Mouse (Mus musculus): Measurements from ENCODE around the gene Olfr1111. TPM values are rescaled to one million over a fixed set of nuclear protein-coding genes. Genes with fewer than 3 reads are reported as not detected.
"Not testable (repeated sequence)": the region's sequence is repeated elsewhere in the genome, so short reads cannot be mapped to it uniquely, and the experiment has no call there.

Olfr1111 gene
- total RNA-seq (2014; fragmentation: Nextera tagmentation) (not detected in 2 replicates), total RNA-seq (2017) (0.23 TPM in 1 of 2 replicates, not detected in the other), polyA plus RNA-seq (2012) (not detected in 2 replicates)

- DNase-seq (ENCODE audit: low spot score) (no peak), ATAC-seq (ENCODE audit: extremely low read depth, insufficient number of reproducible peaks, low FRiP score, poor library complexity, severe bottlenecking) (no peak)
- H3K4me3 ChIP-seq (ENCODE audit: low read depth, low read length), result no peak within 1 kb of the TSS
- no peaks in the 10 kb centered on the region for H3K27me3 ChIP-seq (ENCODE audit: insufficient read depth, low read length)
- no peaks in the 10 kb centered on the region for H3K36me3 ChIP-seq (replicated peaks)
- H3K9me3 ChIP-seq (replicated peaks), result no peaks in the 10 kb centered on the region
- no peaks in the 10 kb centered on the region for H3K4me1 ChIP-seq (ENCODE audit: insufficient read depth, low read depth, low read length)
- no peak for TF ChIP-seq TAL1 (conservative IDR thresholded peaks at IDR 0.05; ENCODE audit: low read depth, low read length)
- TF ChIP-seq CTCF (IDR thresholded peaks at IDR 0.05; ENCODE audit: low read depth, low read length), result no peak
- no peak for TF ChIP-seq GATA1 (IDR thresholded peaks at IDR 0.05; ENCODE audit: borderline replicate concordance, low read length)
- TF ChIP-seq GATA2 (IDR thresholded peaks at IDR 0.05; ENCODE audit: borderline replicate concordance, low read depth, low read length), result no peak
- no peak for TF ChIP-seq POLR2AphosphoS5 (IDR thresholded peaks at IDR 0.05; ENCODE audit: insufficient replicate concordance, low read depth, low read length)
These were observed at the start of gene Olfr1111 for GRCm38 (mm10) chr2:87152524-87152923. Gene Olfr1111 (minus strand): TSS chr2:87152624.

- no peaks in the 10 kb centered on the region for H3K27me3 ChIP-seq (ENCODE audit: insufficient read depth, low read length)
- ATAC-seq (ENCODE audit: extremely low read depth, insufficient number of reproducible peaks, low FRiP score, poor library complexity, severe bottlenecking) (no peak), DNase-seq (ENCODE audit: low spot score) (no peak)
- H3K9me3 ChIP-seq (replicated peaks), result no peaks in the 10 kb centered on the region
- no peak within 1 kb of the TSS for H3K4me3 ChIP-seq (ENCODE audit: low read depth, low read length)
- H3K4me1 ChIP-seq (ENCODE audit: insufficient read depth, low read depth, low read length), result no peaks in the 10 kb centered on the region
- no peak for TF ChIP-seq TAL1 (conservative IDR thresholded peaks at IDR 0.05; ENCODE audit: low read depth, low read length)
- TF ChIP-seq GATA1 (IDR thresholded peaks at IDR 0.05; ENCODE audit: borderline replicate concordance, low read length), result no peak
- no peak for TF ChIP-seq GATA2 (IDR thresholded peaks at IDR 0.05; ENCODE audit: borderline replicate concordance, low read depth, low read length)
- TF ChIP-seq CTCF (IDR thresholded peaks at IDR 0.05; ENCODE audit: low read depth, low read length), result no peak
- TF ChIP-seq POLR2AphosphoS5 (IDR thresholded peaks at IDR 0.05; ENCODE audit: insufficient replicate concordance, low read depth, low read length), result no peak
- no peaks in the 10 kb centered on the region for H3K36me3 ChIP-seq (replicated peaks)
These were observed 35.1 kb upstream of the Olfr1111 start, which contains the start of gene Olfr1112 for GRCm38 (mm10) chr2:87187498-87187897. Gene Olfr1112 (plus strand): TSS chr2:87187798.

GRCm38 (mm10) chr2:87167731-87168130, 15.3 kb upstream of the Olfr1111 start:
- H3K9me3 ChIP-seq (replicated peaks), result peaks cover 16% of the 10 kb centered on the region
- ATAC-seq (ENCODE audit: extremely low read depth, insufficient number of reproducible peaks, low FRiP score, poor library complexity, severe bottlenecking); H3K27me3 ChIP-seq (ENCODE audit: insufficient read depth, low read length); DNase-seq (ENCODE audit: low spot score); H3K4me1 ChIP-seq (ENCODE audit: insufficient read depth, low read depth, low read length); H3K4me3 ChIP-seq (ENCODE audit: low read depth, low read length); H3K36me3 ChIP-seq (replicated peaks): not testable (repeated sequence)

GRCm38 (mm10) chr2:87140200-87140599, 12.2 kb downstream of the Olfr1111 start, which contains the start of gene Olfr1110:
Gene Olfr1110 (minus strand): TSS chr2:87140300.
- no peak for DNase-seq (ENCODE audit: low spot score)
- TF ChIP-seq GATA1 (IDR thresholded peaks at IDR 0.05; ENCODE audit: borderline replicate concordance, low read length) (no peak), POLR2AphosphoS5 (IDR thresholded peaks at IDR 0.05; ENCODE audit: insufficient replicate concordance, low read depth, low read length) (no peak), GATA2 (IDR thresholded peaks at IDR 0.05; ENCODE audit: borderline replicate concordance, low read depth, low read length) (no peak), TAL1 (conservative IDR thresholded peaks at IDR 0.05; ENCODE audit: low read depth, low read length) (no peak), CTCF (IDR thresholded peaks at IDR 0.05; ENCODE audit: low read depth, low read length) (no peak)

GRCm38 (mm10) chr2:87114467-87114866, 38.0 kb downstream of the Olfr1111 start, which contains the start of gene Olfr259:
Gene Olfr259 (minus strand): TSS chr2:87114567.
- no peak for TF ChIP-seq CTCF (IDR thresholded peaks at IDR 0.05; ENCODE audit: low read depth, low read length)
- no peak for TF ChIP-seq POLR2AphosphoS5 (IDR thresholded peaks at IDR 0.05; ENCODE audit: insufficient replicate concordance, low read depth, low read length)
- no peak for TF ChIP-seq TAL1 (conservative IDR thresholded peaks at IDR 0.05; ENCODE audit: low read depth, low read length)
- TF ChIP-seq GATA2 (IDR thresholded peaks at IDR 0.05; ENCODE audit: borderline replicate concordance, low read depth, low read length), result no peak
- no peak for TF ChIP-seq GATA1 (IDR thresholded peaks at IDR 0.05; ENCODE audit: borderline replicate concordance, low read length)
- Histone ChIP-seq H3K27me3 (ENCODE audit: insufficient read depth, low read length) (no peaks in the 10 kb centered on the region), H3K36me3 (replicated peaks) (no peaks in the 10 kb centered on the region), H3K9me3 (replicated peaks) (no peaks in the 10 kb centered on the region; the same call in 1 of the 2 replicates), H3K4me1 (ENCODE audit: insufficient read depth, low read depth, low read length) (no peaks in the 10 kb centered on the region), H3K4me3 (ENCODE audit: low read depth, low read length) (no peak within 1 kb of the TSS)
- ATAC-seq (ENCODE audit: extremely low read depth, insufficient number of reproducible peaks, low FRiP score, poor library complexity, severe bottlenecking), result no peak
- DNase-seq (ENCODE audit: low spot score), result no peak

More at GRCm38 (mm10) chr2:87140200-87140599, 12.2 kb downstream of the Olfr1111 start, which contains the start of gene Olfr1110:
- no peak for ATAC-seq (ENCODE audit: extremely low read depth, insufficient number of reproducible peaks, low FRiP score, poor library complexity, severe bottlenecking)
- no peaks in the 10 kb centered on the region for H3K36me3 ChIP-seq (replicated peaks)
- no peaks in the 10 kb centered on the region for H3K9me3 ChIP-seq (replicated peaks)
- H3K4me1 ChIP-seq (ENCODE audit: insufficient read depth, low read depth, low read length), result no peaks in the 10 kb centered on the region
- H3K4me3 ChIP-seq (ENCODE audit: low read depth, low read length), result no peak within 1 kb of the TSS
- H3K27me3 ChIP-seq (ENCODE audit: insufficient read depth, low read length), result no peaks in the 10 kb centered on the region

Other genes with a start within 250 kb of the Olfr1111 start
- not detected in 2 replicates for gene Olfr1098, start 228.1 kb downstream of the Olfr1111 start, total RNA-seq (2014; fragmentation: Nextera tagmentation)
- gene Olfr1098, start 228.1 kb downstream of the Olfr1111 start, total RNA-seq (2017), result 0.05 TPM in 1 of 2 replicates, not detected in the other
- not detected in 2 replicates for gene Olfr1098, start 228.1 kb downstream of the Olfr1111 start, polyA plus RNA-seq (2012)
- not detected in 2 replicates for gene Olfr1099, start 191.9 kb downstream of the Olfr1111 start, total RNA-seq (2014; fragmentation: Nextera tagmentation)
- 0.33 TPM in 1 of 2 replicates, not detected in the other for gene Olfr1099, start 191.9 kb downstream of the Olfr1111 start, total RNA-seq (2017)
- not detected in 2 replicates for gene Olfr1099, start 191.9 kb downstream of the Olfr1111 start, polyA plus RNA-seq (2012)
- not detected in 2 replicates for gene Olfr1100, start 172.7 kb downstream of the Olfr1111 start, total RNA-seq (2014; fragmentation: Nextera tagmentation)
- 0.11 TPM in 1 of 2 replicates, not detected in the other for gene Olfr1100, start 172.7 kb downstream of the Olfr1111 start, total RNA-seq (2017)
- not detected in 2 replicates for gene Olfr1100, start 172.7 kb downstream of the Olfr1111 start, polyA plus RNA-seq (2012)
- not detected in 2 replicates for gene Olfr1101, start 161.4 kb downstream of the Olfr1111 start, total RNA-seq (2014; fragmentation: Nextera tagmentation)
- gene Olfr1101, start 161.4 kb downstream of the Olfr1111 start, total RNA-seq (2017), result 0.05 and 0.06 TPM in 2 replicates
- not detected in 2 replicates for gene Olfr1101, start 161.4 kb downstream of the Olfr1111 start, polyA plus RNA-seq (2012)
- gene Olfr1102, start 154.2 kb downstream of the Olfr1111 start, total RNA-seq (2014; fragmentation: Nextera tagmentation), result not detected in 2 replicates
- gene Olfr1102, start 154.2 kb downstream of the Olfr1111 start, total RNA-seq (2017), result not detected in 2 replicates
- not detected in 2 replicates for gene Olfr1102, start 154.2 kb downstream of the Olfr1111 start, polyA plus RNA-seq (2012)
- not detected in 2 replicates for gene Olfr1104, start 125.5 kb downstream of the Olfr1111 start, total RNA-seq (2014; fragmentation: Nextera tagmentation)
- gene Olfr1104, start 125.5 kb downstream of the Olfr1111 start, total RNA-seq (2017), result 0.71 TPM in 1 of 2 replicates, not detected in the other
- not detected in 2 replicates for gene Olfr1104, start 125.5 kb downstream of the Olfr1111 start, polyA plus RNA-seq (2012)
- gene Olfr1105, start 116.1 kb downstream of the Olfr1111 start, total RNA-seq (2014; fragmentation: Nextera tagmentation), result not detected in 2 replicates
- gene Olfr1105, start 116.1 kb downstream of the Olfr1111 start, total RNA-seq (2017), result 0.16 and 0.17 TPM in 2 replicates
- gene Olfr1105, start 116.1 kb downstream of the Olfr1111 start, polyA plus RNA-seq (2012), result not detected in 2 replicates
- not detected in 2 replicates for gene Olfr1106, start 100.4 kb downstream of the Olfr1111 start, total RNA-seq (2014; fragmentation: Nextera tagmentation)
- gene Olfr1106, start 100.4 kb downstream of the Olfr1111 start, total RNA-seq (2017), result 0.05 and 0.12 TPM in 2 replicates
- not detected in 2 replicates for gene Olfr1106, start 100.4 kb downstream of the Olfr1111 start, polyA plus RNA-seq (2012)
- gene Olfr1107, start 76.8 kb downstream of the Olfr1111 start, total RNA-seq (2014; fragmentation: Nextera tagmentation), result not detected in 2 replicates
- 0.29 TPM in 1 of 2 replicates, not detected in the other for gene Olfr1107, start 76.8 kb downstream of the Olfr1111 start, total RNA-seq (2017)
- gene Olfr1107, start 76.8 kb downstream of the Olfr1111 start, polyA plus RNA-seq (2012), result not detected in 2 replicates
- gene Olfr1109, start 56.6 kb downstream of the Olfr1111 start, total RNA-seq (2014; fragmentation: Nextera tagmentation), result not detected in 2 replicates
- 0.22 TPM in 1 of 2 replicates, not detected in the other for gene Olfr1109, start 56.6 kb downstream of the Olfr1111 start, total RNA-seq (2017)
- not detected in 2 replicates for gene Olfr1109, start 56.6 kb downstream of the Olfr1111 start, polyA plus RNA-seq (2012)
- gene Olfr259, start 38.1 kb downstream of the Olfr1111 start, total RNA-seq (2014; fragmentation: Nextera tagmentation), result not detected in 2 replicates
- 0.11 TPM in 1 of 2 replicates, not detected in the other for gene Olfr259, start 38.1 kb downstream of the Olfr1111 start, total RNA-seq (2017)
- not detected in 2 replicates for gene Olfr259, start 38.1 kb downstream of the Olfr1111 start, polyA plus RNA-seq (2012)
- gene Olfr1110, start 12.3 kb downstream of the Olfr1111 start, total RNA-seq (2014; fragmentation: Nextera tagmentation), result not detected in 2 replicates
- 0.11 and 0.17 TPM in 2 replicates for gene Olfr1110, start 12.3 kb downstream of the Olfr1111 start, total RNA-seq (2017)
- gene Olfr1110, start 12.3 kb downstream of the Olfr1111 start, polyA plus RNA-seq (2012), result not detected in 2 replicates
- not detected in 2 replicates for gene Olfr1112, start 35.2 kb upstream of the Olfr1111 start, total RNA-seq (2014; fragmentation: Nextera tagmentation)
- 0.44 TPM in 1 of 2 replicates, not detected in the other for gene Olfr1112, start 35.2 kb upstream of the Olfr1111 start, total RNA-seq (2017)
- not detected in 2 replicates for gene Olfr1112, start 35.2 kb upstream of the Olfr1111 start, polyA plus RNA-seq (2012)
- not detected in 2 replicates for gene Olfr1113, start 56.3 kb upstream of the Olfr1111 start, total RNA-seq (2014; fragmentation: Nextera tagmentation)
- gene Olfr1113, start 56.3 kb upstream of the Olfr1111 start, total RNA-seq (2017), result 0.05 TPM in 1 of 2 replicates, not detected in the other
- not detected in 2 replicates for gene Olfr1113, start 56.3 kb upstream of the Olfr1111 start, polyA plus RNA-seq (2012)
- not detected in 2 replicates for gene Olfr1115, start 95.4 kb upstream of the Olfr1111 start, total RNA-seq (2014; fragmentation: Nextera tagmentation)
- 0.05 and 0.06 TPM in 2 replicates for gene Olfr1115, start 95.4 kb upstream of the Olfr1111 start, total RNA-seq (2017)
- not detected in 2 replicates for gene Olfr1115, start 95.4 kb upstream of the Olfr1111 start, polyA plus RNA-seq (2012)
- not detected in 2 replicates for gene Olfr1116, start 114.9 kb upstream of the Olfr1111 start, total RNA-seq (2014; fragmentation: Nextera tagmentation)
- gene Olfr1116, start 114.9 kb upstream of the Olfr1111 start, total RNA-seq (2017), result 0.05 and 0.12 TPM in 2 replicates
- gene Olfr1116, start 114.9 kb upstream of the Olfr1111 start, polyA plus RNA-seq (2012), result not detected in 2 replicates
- gene Olfr1118, start 155.0 kb upstream of the Olfr1111 start, total RNA-seq (2014; fragmentation: Nextera tagmentation), result not detected in 2 replicates
- 0.05 and 0.06 TPM in 2 replicates for gene Olfr1118, start 155.0 kb upstream of the Olfr1111 start, total RNA-seq (2017)
- gene Olfr1118, start 155.0 kb upstream of the Olfr1111 start, polyA plus RNA-seq (2012), result not detected in 2 replicates
- not detected in 2 replicates for gene Olfr1120, start 202.2 kb upstream of the Olfr1111 start, total RNA-seq (2014; fragmentation: Nextera tagmentation)
- 0.05 and 0.17 TPM in 2 replicates for gene Olfr1120, start 202.2 kb upstream of the Olfr1111 start, total RNA-seq (2017)
- not detected in 2 replicates for gene Olfr1120, start 202.2 kb upstream of the Olfr1111 start, polyA plus RNA-seq (2012)
- gene Olfr1121, start 217.3 kb upstream of the Olfr1111 start, total RNA-seq (2014; fragmentation: Nextera tagmentation), result not detected in 2 replicates
- gene Olfr1121, start 217.3 kb upstream of the Olfr1111 start, total RNA-seq (2017), result 0.22 TPM in 1 of 2 replicates, not detected in the other
- not detected in 2 replicates for gene Olfr1121, start 217.3 kb upstream of the Olfr1111 start, polyA plus RNA-seq (2012)
- gene Olfr1122, start 233.2 kb upstream of the Olfr1111 start, total RNA-seq (2014; fragmentation: Nextera tagmentation), result not detected in 2 replicates
- 0.11 and 0.12 TPM in 2 replicates for gene Olfr1122, start 233.2 kb upstream of the Olfr1111 start, total RNA-seq (2017)
- gene Olfr1122, start 233.2 kb upstream of the Olfr1111 start, polyA plus RNA-seq (2012), result not detected in 2 replicates